Mouse (Mus musculus): ENCODE data around the gene Gm10142. TPM values are rescaled to one million over a fixed set of nuclear protein-coding genes. Genes with fewer than 3 reads are reported as not detected.
A peak's percentile ranks its signal among the peaks of the same experiment; 100 is the strongest.
"Not testable (repeated sequence)": the region's sequence is repeated elsewhere in the genome, so short reads cannot be mapped to it uniquely, and the experiment has no call there.

Gene Gm10142
- polyA plus RNA-seq, 1 experiment, result not detected

GRCm38 (mm10) chr10:77677562-77677961 is 38.0 kb upstream of the Gm10142 start:
- Histone ChIP-seq H3K27ac (ENCODE audit: insufficient read depth, low read length) (no peak overlapping the region), H3K9ac (ENCODE audit: low read depth, poor library complexity, severe bottlenecking) (peak overlapping the region; percentile 29; the same call in 1 of the 2 replicates), H3K27me3 (ENCODE audit: control insufficient read depth, insufficient read depth, low read length, poor library complexity, severe bottlenecking) (peaks cover 3% of the 10 kb centered on the region; the same call in 1 of the 2 replicates), H3K36me3 (ENCODE audit: control insufficient read depth, insufficient read depth, low read length, poor library complexity, severe bottlenecking) (no peaks in the 10 kb centered on the region), H3K4me3 (ENCODE audit: low read depth, low read length) (peak overlapping the region; percentile 21), H3K9me3 (replicated peaks; ENCODE audit: control insufficient read depth, insufficient read depth, low read length, poor library complexity, severe bottlenecking) (no peaks in the 10 kb centered on the region), H3K4me1 (ENCODE audit: control insufficient read depth, insufficient read depth, low read length) (no peaks in the 10 kb centered on the region)
- TF ChIP-seq EP300 (IDR thresholded peaks at IDR 0.05; ENCODE audit: insufficient read depth, low read depth, low read length), result no peak
- TF ChIP-seq POLR2A (IDR thresholded peaks at IDR 0.05; ENCODE audit: insufficient read depth, low read length), result no peak
- no peak for TF ChIP-seq CTCF (IDR thresholded peaks at IDR 0.05; ENCODE audit: low read depth, low read length)

GRCm38 (mm10) chr10:77682994-77683393 is 32.6 kb upstream of the Gm10142 start:
- H3K27me3 ChIP-seq (ENCODE audit: control insufficient read depth, insufficient read depth, low read length, poor library complexity, severe bottlenecking), result no peaks in the 10 kb centered on the region

GRCm38 (mm10) chr10:77684181-77684580 is 31.4 kb upstream of the Gm10142 start:
- Histone ChIP-seq H3K27me3 (ENCODE audit: control insufficient read depth, insufficient read depth, low read length, poor library complexity, severe bottlenecking) (no peaks in the 10 kb centered on the region), H3K9ac (ENCODE audit: low read depth, poor library complexity, severe bottlenecking) (no peak overlapping the region), H3K4me3 (ENCODE audit: low read depth, low read length) (no peak overlapping the region), H3K27ac (ENCODE audit: insufficient read depth, low read length) (no peak overlapping the region), H3K4me1 (ENCODE audit: control insufficient read depth, insufficient read depth, low read length) (peaks cover 3% of the 10 kb centered on the region), H3K9me3 (replicated peaks; ENCODE audit: control insufficient read depth, insufficient read depth, low read length, poor library complexity, severe bottlenecking) (no peaks in the 10 kb centered on the region), H3K36me3 (ENCODE audit: control insufficient read depth, insufficient read depth, low read length, poor library complexity, severe bottlenecking) (no peaks in the 10 kb centered on the region)
- TF ChIP-seq CTCF (IDR thresholded peaks at IDR 0.05; ENCODE audit: low read depth, low read length) (no peak), POLR2A (IDR thresholded peaks at IDR 0.05; ENCODE audit: insufficient read depth, low read length) (no peak), EP300 (IDR thresholded peaks at IDR 0.05; ENCODE audit: insufficient read depth, low read depth, low read length) (no peak)

More at GRCm38 (mm10) chr10:77682994-77683393, 32.6 kb upstream of the Gm10142 start:
- no peaks in the 10 kb centered on the region for H3K36me3 ChIP-seq (ENCODE audit: control insufficient read depth, insufficient read depth, low read length, poor library complexity, severe bottlenecking)
- H3K27ac ChIP-seq (ENCODE audit: insufficient read depth, low read length), result no peak overlapping the region
- peaks cover 3% of the 10 kb centered on the region for H3K4me1 ChIP-seq (ENCODE audit: control insufficient read depth, insufficient read depth, low read length)
- H3K9ac ChIP-seq (ENCODE audit: low read depth, poor library complexity, severe bottlenecking), result no peak overlapping the region
- no peak overlapping the region for H3K4me3 ChIP-seq (ENCODE audit: low read depth, low read length)
- TF ChIP-seq POLR2A (IDR thresholded peaks at IDR 0.05; ENCODE audit: insufficient read depth, low read length), result no peak
- no peak for TF ChIP-seq EP300 (IDR thresholded peaks at IDR 0.05; ENCODE audit: insufficient read depth, low read depth, low read length)
- TF ChIP-seq CTCF (IDR thresholded peaks at IDR 0.05; ENCODE audit: low read depth, low read length), result no peak
- no peaks in the 10 kb centered on the region for H3K9me3 ChIP-seq (replicated peaks; ENCODE audit: control insufficient read depth, insufficient read depth, low read length, poor library complexity, severe bottlenecking)

- H3K27me3 ChIP-seq (ENCODE audit: control insufficient read depth, insufficient read depth, low read length, poor library complexity, severe bottlenecking), result no peaks in the 10 kb centered on the region
- no peak within 1 kb of the TSS for H3K27ac ChIP-seq (ENCODE audit: insufficient read depth, low read length)
- no peak within 1 kb of the TSS for H3K9ac ChIP-seq (ENCODE audit: low read depth, poor library complexity, severe bottlenecking)
- H3K36me3 ChIP-seq (ENCODE audit: control insufficient read depth, insufficient read depth, low read length, poor library complexity, severe bottlenecking), result no peaks in the 10 kb centered on the region
- no peak within 1 kb of the TSS for H3K4me3 ChIP-seq (ENCODE audit: low read depth, low read length)
- no peaks in the 10 kb centered on the region for H3K9me3 ChIP-seq (replicated peaks; ENCODE audit: control insufficient read depth, insufficient read depth, low read length, poor library complexity, severe bottlenecking)
- H3K4me1 ChIP-seq (ENCODE audit: control insufficient read depth, insufficient read depth, low read length), result peaks cover 3% of the 10 kb centered on the region
- TF ChIP-seq CTCF (IDR thresholded peaks at IDR 0.05; ENCODE audit: low read depth, low read length) (no peak), POLR2A (IDR thresholded peaks at IDR 0.05; ENCODE audit: insufficient read depth, low read length) (no peak), EP300 (IDR thresholded peaks at IDR 0.05; ENCODE audit: insufficient read depth, low read depth, low read length) (no peak)
Measured at GRCm38 (mm10) chr10:77685895-77686664, 29.5 kb upstream of the Gm10142 start, which contains the start of gene Tspear. Gene Tspear, plus strand, starts transcription at chr10:77686569.

- Histone ChIP-seq H3K27me3 (ENCODE audit: control insufficient read depth, insufficient read depth, low read length, poor library complexity, severe bottlenecking) (no peaks in the 10 kb centered on the region), H3K27ac (ENCODE audit: insufficient read depth, low read length) (no peak overlapping the region), H3K9ac (ENCODE audit: low read depth, poor library complexity, severe bottlenecking) (no peak overlapping the region), H3K4me1 (ENCODE audit: control insufficient read depth, insufficient read depth, low read length) (peaks cover 3% of the 10 kb centered on the region), H3K4me3 (ENCODE audit: low read depth, low read length) (no peak overlapping the region), H3K36me3 (ENCODE audit: control insufficient read depth, insufficient read depth, low read length, poor library complexity, severe bottlenecking) (no peaks in the 10 kb centered on the region), H3K9me3 (replicated peaks; ENCODE audit: control insufficient read depth, insufficient read depth, low read length, poor library complexity, severe bottlenecking) (no peaks in the 10 kb centered on the region)
- TF ChIP-seq CTCF (IDR thresholded peaks at IDR 0.05; ENCODE audit: low read depth, low read length), result no peak
- no peak for TF ChIP-seq POLR2A (IDR thresholded peaks at IDR 0.05; ENCODE audit: insufficient read depth, low read length)
- TF ChIP-seq EP300 (IDR thresholded peaks at IDR 0.05; ENCODE audit: insufficient read depth, low read depth, low read length), result no peak
Measured at GRCm38 (mm10) chr10:77687021-77687420, 28.6 kb upstream of the Gm10142 start.

- not testable (repeated sequence) for H3K36me3 ChIP-seq (ENCODE audit: control insufficient read depth, insufficient read depth, low read length, poor library complexity, severe bottlenecking); H3K4me1 ChIP-seq (ENCODE audit: control insufficient read depth, insufficient read depth, low read length); H3K27ac ChIP-seq (ENCODE audit: insufficient read depth, low read length); H3K4me3 ChIP-seq (ENCODE audit: low read depth, low read length); H3K27me3 ChIP-seq (ENCODE audit: control insufficient read depth, insufficient read depth, low read length, poor library complexity, severe bottlenecking); H3K9me3 ChIP-seq (replicated peaks; ENCODE audit: control insufficient read depth, insufficient read depth, low read length, poor library complexity, severe bottlenecking); H3K9ac ChIP-seq (ENCODE audit: low read depth, poor library complexity, severe bottlenecking)
Measured at GRCm38 (mm10) chr10:77690356-77690807, 25.2 kb upstream of the Gm10142 start, which contains the start of gene Gm19402. Gene Gm19402, minus strand, starts transcription at chr10:77690757.

Data from ES-Bruce4 (cell line).